Mouse (Mus musculus): ENCODE results near the gene Sox10. TPM values are rescaled to one million over a fixed set of nuclear protein-coding genes. Genes with fewer than 3 reads are reported as not detected.

Gene Sox10
- total RNA-seq, 2 experiments from 2014 or later, result not detected

DNA sequence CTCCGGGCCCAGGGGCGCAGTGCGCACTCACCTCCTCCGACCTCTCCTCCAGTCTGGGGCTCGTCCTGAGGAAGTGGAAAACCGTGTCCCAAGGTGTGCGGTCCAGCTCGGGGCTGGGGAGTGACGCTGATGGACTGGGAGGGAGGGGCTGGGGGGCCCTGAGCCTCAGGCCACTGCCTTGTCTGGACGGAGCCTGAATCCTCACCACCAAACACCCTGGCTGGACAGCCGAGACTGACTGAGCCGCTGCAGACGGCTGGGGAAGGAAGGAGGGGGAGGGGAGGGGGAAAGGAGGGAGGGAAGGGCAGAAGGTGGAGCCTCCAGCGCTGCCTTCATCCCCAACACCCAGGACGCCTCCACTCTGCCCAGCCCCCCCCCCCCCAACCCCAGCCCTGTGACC, 789 bp downstream of the Sox10 start:
- no peak for ATAC-seq (replicated peaks; ENCODE audit: low FRiP score, poor library complexity, severe bottlenecking)

DNA sequence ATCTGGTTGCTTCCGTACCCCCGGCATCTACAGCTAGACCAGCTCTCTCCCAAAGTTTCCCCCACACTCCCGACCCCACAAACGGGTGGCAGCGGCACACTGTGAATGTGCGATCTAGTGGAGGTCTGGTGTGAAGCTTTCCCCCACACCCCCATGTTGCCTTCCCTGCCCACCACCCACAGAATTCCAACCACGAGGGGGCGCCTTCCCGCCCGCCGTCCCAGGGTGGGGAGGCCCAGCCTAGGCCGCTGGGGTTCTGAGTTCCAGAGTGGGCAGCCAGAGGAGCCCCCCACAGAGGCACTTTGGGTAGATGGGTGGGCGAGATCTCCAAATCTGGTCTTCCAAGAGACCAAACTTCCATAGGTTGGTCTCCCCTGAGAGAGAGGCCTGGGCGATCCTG, 2.2 kb downstream of the Sox10 start:
- ATAC-seq (replicated peaks; ENCODE audit: low FRiP score, poor library complexity, severe bottlenecking), result no peak

DNA sequence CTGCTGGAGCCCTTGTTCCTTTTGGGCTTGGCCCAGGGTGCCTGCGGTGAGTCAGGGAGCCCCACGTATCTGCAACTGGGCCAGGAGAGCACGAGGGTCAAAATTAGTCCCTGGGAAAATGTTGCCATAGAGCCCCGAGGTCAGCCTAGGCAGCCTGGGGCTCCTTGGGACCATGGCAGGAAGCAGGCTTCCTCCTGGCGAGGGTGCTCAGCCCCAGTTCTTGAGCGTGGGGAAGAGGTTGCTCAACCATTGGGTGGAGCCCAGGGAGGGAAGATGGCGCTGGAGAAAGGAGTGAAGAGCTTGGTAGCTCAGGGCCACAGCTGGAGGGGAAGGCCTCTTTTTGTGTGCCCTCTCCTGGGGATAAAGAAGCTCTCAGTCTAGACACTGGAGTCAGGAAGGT, 2.7 kb downstream of the Sox10 start:
- ATAC-seq (replicated peaks; ENCODE audit: low FRiP score, poor library complexity, severe bottlenecking), result no peak

DNA sequence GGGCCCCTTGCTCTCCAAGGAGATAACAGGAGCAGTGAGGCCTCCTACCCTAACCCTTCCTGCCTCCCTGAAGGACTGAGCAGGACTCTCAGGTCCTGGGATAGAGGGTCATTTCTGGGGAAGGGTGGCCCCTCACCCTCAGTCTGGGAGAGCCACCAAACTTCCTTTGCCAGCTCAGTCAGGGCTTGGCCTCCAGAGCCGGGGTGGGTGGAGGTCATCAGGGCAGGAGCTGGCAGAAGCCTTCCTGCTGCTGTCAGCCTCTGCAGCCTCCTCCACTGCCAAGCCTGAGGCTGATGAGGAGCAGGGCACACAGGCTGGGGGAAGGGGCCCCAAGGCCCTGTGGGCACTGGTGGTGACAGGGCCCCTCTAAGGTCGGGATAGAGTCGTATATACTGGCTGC, 9.5 kb downstream of the Sox10 start:
- no peak for ATAC-seq (replicated peaks; ENCODE audit: low FRiP score, poor library complexity, severe bottlenecking)

DNA sequence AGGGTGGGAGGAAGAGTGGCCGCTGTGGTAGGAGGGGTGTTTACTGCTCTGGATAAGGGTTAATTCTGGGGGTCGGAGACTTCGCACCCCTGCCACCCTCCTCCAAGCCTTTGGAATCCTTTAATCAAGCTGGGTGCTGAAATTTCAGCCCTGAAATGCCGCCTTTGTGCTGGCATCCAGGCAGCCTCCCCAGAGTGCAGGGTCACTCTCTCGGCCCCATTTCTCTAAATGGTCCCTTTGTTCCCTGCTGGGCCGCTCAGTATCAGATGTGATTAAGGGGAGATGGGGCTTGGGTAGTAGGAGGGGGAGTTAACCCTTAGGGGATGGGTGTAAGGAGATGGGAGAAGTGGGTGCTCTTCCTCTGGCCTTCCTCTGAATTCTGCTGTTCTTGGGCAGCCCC, 12.3 kb downstream of the Sox10 start:
- no peak for ATAC-seq (replicated peaks; ENCODE audit: low FRiP score, poor library complexity, severe bottlenecking)

DNA sequence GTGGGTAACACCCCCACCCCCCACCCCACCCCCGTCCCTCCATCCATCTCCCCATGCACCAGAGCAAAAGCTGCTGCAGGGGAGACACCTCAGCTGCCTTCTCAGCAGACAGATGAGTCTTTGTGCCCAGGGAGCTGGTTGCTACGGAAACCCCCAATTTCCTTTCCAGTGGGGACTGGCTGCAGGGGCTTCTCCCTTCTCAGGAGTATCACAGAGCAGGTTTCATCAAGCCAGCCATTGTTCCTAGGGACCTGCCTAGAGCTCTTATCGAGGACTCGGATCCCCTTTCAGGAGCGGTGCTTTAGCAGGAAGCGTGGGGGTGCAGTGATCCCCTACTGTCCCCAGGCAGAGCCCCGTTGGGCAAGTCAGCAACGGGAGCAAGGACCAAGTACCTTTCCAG, 13.2 kb downstream of the Sox10 start:
- no peak for ATAC-seq (replicated peaks; ENCODE audit: low FRiP score, poor library complexity, severe bottlenecking)

DNA sequence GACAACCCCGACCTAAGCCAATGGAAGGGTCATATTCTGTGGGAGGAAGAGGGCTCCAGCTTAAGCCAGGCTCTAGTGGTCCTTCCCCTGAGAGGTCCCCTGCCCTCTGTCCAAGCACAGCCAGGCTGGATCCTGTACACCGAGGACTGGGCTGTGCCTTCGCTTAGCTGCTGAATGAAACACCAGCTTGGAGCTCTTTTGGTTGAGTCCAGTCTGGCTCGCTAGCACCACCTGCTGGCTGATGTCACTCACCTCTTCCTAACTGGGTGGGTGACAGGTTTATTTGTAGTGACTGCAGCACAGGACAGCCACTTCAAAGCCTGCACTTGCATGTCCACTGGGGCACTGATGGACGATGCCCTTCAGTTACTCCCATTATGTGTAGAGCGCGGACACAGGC, 16.5 kb downstream of the Sox10 start:
- ATAC-seq (replicated peaks; ENCODE audit: low FRiP score, poor library complexity, severe bottlenecking), result peak; percentile 86

DNA sequence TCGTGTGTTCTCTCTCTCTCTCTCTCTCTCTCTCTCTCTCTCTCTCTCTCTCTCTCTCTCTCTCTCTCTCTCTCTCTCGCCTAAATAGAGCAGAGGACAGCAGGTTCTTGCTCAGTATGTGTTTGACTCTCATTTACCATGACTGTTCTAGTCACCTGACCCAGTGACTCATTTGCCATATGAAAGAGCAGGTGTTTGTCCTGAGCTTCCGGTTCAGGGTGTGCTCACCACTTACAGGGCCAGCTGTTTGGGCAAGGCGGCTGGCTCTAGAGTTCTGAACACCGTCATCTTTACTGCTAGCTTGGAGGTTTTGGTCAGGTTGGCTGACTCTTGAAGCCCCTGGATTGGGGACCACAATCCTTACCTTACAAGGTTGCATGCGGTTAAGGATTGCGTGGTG, 19.5 kb downstream of the Sox10 start:
- no peak for ATAC-seq (replicated peaks; ENCODE audit: low FRiP score, poor library complexity, severe bottlenecking)

DNA sequence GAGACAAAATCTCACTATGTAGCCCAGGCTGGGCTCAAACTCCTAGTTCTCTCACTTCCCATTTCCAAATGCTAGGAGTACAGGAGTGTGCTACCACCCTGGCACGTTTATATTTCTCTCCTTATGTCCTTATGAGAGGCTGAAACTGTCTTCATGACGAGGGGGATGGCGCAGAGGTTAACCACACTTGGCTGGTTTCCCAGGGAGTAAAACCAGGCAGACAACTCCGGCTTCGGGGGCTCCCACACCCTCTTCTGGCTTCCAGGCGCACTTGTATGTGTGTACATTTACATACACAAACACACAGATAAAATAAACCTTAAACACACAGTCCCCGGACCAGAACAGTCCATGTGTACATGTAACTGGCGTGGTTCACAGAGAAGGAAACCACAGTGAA, 21.0 kb downstream of the Sox10 start:
- ATAC-seq (replicated peaks; ENCODE audit: low FRiP score, poor library complexity, severe bottlenecking), result no peak

DNA sequence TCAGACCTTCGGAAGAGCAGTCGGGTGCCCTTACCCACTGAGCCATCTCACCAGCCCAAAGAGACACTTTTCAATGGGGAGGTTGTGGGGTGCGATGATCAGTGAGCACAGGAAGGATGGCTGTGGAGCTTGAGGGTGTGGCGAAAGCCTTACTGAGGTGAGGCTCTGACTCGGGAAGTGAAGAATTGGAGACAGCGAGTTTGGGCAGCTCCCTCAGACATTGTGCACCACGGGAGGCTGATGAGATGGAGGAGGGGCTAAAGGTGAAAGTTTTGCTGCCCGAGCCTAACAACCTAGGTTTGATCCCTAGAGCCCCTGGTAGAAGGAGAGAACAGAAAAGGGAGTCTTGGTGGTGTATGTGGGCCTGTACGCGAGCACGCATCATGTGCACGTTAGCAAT, 21.7 kb downstream of the Sox10 start:
- ATAC-seq (replicated peaks; ENCODE audit: low FRiP score, poor library complexity, severe bottlenecking), result no peak

DNA sequence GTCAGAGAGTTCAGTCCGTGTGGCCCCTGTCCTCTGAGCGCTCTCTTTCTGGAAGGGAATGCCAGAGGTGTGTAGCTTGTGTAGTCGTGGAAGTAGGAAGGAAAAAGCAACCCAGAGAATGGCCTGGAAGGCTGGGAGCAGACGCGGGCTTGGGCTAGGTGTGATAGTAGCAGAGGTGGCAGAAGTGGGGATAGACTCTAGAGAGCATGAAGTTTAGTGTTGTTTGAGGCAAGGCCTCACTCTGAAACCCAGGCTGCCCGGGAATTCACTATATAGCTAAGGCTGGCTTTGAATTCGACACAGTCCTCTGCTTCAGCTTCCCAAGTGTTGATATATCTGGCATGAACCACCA, 23.5 kb downstream of the Sox10 start:
- ATAC-seq (replicated peaks; ENCODE audit: low FRiP score, poor library complexity, severe bottlenecking), result peak; percentile 46; the same call in 1 of the 2 replicates

DNA sequence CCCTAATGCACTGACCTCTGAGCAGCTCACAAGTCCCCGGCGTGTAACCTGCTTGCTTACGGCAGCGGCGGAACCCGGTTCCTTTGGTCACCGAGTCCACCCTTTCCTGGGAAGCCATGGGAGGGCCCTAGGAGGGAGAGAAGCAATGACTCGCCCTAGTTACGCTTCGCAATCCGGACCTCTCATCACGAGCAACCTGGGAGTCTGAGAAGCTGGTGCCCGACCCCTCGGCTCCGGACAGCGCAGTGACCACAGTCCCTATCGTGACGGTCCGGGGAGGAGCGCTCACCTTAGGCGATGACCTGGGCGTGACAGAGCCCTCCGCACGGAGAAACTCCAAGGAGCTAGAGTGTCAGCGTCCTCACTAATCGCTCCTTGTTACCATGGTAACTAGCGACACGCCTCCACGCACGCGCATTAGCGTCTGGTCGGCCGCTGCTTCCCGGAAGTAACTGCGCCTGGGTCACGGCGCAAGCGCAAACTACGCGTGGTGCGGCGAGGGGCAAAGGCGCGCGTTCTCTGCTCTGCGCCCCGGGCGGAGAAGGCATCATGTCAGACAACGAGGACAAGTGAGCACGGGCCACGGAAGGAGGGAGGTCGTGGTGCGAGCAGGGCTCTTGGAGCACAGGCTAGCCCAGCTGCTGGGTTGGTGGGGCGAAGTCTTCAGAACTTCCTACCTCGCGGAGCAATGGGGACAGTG, 24.0 kb downstream of the Sox10 start, which contains the start of the genes Polr2f and 1700088E04Rik:
Gene Polr2f, plus strand, starts transcription at position 144 of the 700 bp plus-strand sequence.
Gene 1700088E04Rik, minus strand, starts transcription at position 388 of the 700 bp plus-strand sequence.
- ATAC-seq (replicated peaks; ENCODE audit: low FRiP score, poor library complexity, severe bottlenecking), result peak; percentile 98

DNA sequence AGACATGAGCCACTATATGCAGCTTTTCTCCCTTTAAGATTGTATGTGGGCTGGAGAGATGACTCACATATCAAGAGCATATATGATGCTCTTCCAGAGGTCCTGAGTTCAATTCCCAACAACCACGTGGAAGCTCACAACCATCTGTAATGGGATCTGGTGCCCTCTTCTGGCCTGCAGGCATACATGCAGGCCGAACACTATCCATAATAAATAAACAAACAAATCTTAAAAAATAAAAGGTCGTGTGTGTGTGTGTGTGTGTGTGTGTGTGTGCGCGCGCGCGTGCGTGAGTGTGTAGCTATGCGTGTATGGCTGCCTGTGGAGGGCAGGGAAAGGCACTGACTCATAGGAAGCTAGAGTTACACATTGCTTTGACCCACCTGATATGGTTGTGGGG, 25.4 kb downstream of the Sox10 start:
- ATAC-seq (replicated peaks; ENCODE audit: low FRiP score, poor library complexity, severe bottlenecking), result no peak

DNA sequence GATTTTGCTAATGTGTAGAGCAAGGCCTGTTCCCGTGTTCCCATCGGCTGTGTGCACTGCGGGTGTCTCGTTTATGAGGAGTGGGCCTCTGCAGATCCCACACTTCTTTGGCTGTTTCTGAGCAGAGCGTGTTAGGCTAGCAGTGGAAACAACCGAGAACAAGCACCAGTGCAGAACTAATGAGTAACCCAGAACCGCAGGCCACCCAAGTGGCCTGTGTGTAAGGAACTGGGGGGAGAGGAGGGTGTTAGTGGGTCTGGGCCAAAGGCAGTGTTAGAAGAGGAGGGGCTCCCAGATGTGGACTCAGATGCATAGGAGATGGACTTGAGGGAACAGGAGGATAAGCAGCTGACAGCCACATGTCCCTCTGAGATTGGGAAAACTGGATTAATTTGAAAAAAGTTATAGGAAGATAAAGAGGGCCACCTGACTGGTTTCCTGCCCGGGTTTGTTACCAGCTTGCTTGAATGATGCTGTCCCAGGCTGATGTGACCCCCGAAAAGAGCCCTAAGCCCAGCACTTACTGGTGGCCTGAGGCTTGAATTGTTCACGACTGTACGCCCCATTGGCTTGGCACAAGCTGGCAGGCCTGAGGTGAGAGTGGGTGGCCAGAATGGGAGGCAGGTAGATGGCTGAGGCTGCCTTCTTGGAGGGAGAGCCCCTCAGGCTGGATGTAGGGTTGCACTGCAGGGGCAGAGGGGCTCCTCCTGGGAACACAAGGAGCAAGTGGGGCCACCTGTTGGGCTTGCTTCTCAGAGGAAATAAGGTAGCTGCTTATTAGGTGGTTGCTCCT, 29.1 kb downstream of the Sox10 start:
- ATAC-seq (replicated peaks; ENCODE audit: low FRiP score, poor library complexity, severe bottlenecking), result no peak

DNA sequence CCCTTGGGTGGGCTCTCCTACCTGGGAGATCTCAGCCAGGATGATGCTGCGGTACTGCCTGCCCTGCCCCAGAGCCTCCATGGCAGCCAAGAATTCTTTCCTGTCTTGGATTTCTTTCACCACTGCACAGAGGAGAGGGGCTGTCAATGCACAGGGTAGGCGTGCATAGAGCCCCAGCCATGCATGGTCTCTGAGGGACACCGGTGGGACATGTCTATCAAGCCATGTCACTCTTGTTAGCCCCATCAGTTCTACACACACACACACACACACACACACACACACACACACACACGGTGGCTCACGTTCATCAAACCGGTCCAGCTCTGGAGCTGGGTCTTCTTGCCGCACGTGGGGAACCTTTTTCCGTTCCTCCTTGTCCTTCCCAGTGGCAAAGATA, 29.7 kb downstream of the Sox10 start:
- no peak for ATAC-seq (replicated peaks; ENCODE audit: low FRiP score, poor library complexity, severe bottlenecking)

DNA sequence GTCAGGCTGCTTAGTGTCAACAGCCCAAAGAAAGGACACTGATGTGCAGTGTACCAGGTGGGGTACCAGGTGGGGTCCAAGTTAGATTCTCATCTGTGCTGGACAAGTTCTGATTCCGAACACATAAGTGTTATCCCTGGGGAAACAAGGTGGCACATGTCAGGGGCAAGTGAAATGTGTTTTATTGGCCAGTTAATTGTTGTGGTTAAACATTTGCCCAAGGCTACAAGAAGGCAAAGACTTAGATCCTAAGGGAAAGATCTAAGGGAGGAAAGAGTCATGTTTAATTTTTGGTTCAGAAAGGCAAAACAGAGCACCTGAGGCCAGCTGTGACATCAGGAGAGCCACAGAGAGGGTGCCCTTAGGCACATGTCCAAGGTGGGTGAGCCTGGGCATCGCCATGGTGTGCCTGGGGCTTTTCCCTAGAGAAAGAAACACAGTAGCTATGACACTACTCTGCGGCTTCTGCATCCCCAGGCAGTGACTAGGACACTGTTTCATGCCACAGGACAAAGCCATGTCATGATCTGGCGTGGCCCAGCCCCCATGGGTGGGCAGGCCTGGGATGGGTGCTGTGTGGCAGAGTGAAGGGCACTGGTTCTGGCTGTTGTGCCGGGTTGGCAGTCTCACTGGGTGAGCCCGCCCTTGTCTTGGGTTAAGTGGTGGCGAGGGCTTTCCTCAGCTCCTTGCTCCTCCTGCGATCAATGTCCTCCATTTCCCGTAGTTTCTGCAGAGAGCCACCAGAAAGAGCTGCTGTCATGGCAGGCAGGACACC, 30.4 kb downstream of the Sox10 start:
- ATAC-seq (replicated peaks; ENCODE audit: low FRiP score, poor library complexity, severe bottlenecking), result no peak

DNA sequence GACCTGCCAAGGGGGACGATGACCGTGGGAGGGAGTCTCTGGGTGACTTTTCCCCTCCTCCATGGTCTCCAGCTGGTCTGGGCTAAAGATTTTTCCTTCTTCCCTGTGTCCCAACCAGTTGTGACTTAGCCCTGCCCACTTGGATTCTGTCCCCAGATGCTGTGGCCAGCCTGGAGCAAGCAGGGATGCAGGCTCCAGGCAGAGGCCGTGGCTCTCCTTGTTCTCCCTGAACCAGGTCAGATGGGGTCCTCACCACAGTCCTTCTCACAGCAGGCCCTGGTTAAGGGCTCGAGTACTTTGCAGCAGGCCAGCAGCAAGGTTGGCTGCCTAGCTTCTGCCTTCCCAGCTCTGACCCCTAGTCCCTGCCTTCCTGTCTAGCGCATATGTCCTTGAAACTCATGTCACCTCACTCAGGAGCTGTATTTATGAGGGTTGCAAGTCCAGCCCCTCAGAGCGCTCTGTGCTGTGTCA, 31.8 kb downstream of the Sox10 start:
- ATAC-seq (replicated peaks; ENCODE audit: low FRiP score, poor library complexity, severe bottlenecking), result no peak

DNA sequence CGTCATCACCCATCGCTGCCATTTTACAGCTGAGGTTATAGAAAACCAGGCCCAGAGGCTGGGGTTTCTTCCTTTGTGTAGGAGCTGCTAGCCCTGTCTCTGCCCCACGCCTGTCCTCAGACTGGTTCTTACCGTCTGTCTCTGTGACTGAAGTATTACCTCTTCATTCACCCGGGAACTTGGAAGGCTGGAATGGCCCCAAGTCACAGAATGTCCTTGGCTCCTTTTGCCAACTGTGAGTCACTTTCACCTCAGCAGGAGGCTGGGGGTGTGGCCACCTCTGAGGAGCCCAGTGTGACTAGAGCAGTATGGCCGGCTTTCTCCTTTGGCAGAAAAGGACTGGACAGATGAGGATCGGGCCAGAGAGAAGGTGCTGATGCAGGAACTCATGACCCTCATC, 33.6 kb downstream of the Sox10 start:
- ATAC-seq (replicated peaks; ENCODE audit: low FRiP score, poor library complexity, severe bottlenecking), result no peak

DNA sequence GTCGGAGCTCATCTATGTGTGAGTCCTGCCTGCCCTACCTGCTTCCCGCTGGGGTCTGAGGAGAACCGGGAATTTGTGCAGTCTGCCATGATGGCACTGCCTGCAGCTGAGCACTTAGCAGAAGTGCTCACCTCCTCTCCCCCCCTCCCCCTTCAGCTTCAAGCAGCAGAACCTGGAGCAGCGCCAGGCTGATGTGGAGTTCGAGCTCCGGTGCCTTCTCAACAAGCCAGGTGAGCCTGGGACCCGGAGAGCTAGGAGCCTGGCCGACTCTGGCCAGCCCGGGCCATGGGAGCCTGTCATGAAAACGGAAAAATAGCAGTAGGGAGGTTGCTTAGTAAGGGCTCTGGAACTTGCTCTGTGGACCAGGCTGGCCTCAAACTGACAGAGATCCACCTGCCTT, 34.3 kb downstream of the Sox10 start:
- ATAC-seq (replicated peaks; ENCODE audit: low FRiP score, poor library complexity, severe bottlenecking), result no peak

DNA sequence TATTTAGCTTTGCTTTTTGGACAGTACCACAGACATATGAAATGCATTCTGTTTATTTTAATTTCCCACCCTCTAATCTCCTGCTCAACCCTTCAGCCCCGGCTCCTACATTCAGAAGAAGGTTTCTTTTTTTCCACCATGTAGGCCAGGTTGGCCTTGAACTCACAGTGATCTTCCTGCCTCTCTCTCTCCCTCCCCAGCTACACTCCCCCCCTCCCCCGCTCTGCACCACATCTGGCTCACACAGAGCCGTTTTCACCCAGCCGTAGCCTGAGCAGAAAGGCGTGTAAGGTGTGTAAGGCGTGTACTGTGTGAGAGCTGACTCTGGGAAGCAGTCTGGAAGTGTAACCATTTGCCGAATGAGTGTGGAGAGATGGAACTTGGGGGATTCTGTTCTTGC, 35.7 kb downstream of the Sox10 start:
- ATAC-seq (replicated peaks; ENCODE audit: low FRiP score, poor library complexity, severe bottlenecking), result no peak

DNA sequence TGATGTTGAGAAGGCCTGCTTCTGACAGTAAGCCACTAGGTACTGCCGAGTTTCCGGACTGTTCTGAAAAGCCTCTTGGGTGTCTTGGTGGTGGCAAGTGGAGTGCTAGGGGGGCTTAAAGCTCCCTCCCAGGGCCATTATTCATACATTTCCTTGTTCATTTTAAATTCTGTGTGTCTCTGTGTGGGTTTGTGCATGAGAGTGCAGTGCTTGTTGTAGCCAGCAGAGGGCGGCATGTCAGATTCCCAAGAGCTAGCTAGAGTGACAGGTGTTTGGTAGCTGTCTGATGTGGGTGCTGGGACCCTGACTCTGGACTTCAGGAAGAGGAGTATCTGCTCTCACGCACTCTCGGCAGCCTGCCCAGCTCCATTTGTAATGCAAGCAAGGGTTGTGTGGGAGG, 36.8 kb downstream of the Sox10 start:
- ATAC-seq (replicated peaks; ENCODE audit: low FRiP score, poor library complexity, severe bottlenecking), result no peak

All from erythroid progenitor cell, adult 5-6 weeks (primary cell).